Mouse (Mus musculus): Measurements from ENCODE around the gene Nus1.

- TF ChIP-seq POLR2A (IDR thresholded peaks at IDR 0.05; ENCODE audit: insufficient read length, low read depth): no peak
- TF ChIP-seq USF1 (IDR thresholded peaks at IDR 0.05; ENCODE audit: low read depth): no peak
- no peak for TF ChIP-seq POLR2AphosphoS2 (IDR thresholded peaks at IDR 0.05; ENCODE audit: insufficient read length, low read depth)
- no peak for TF ChIP-seq MYOD1 (IDR thresholded peaks at IDR 0.05; ENCODE audit: control insufficient read depth in 1 of 3, insufficient read length in 2 of 3, low read depth in 2 of 3)
- no peak for TF ChIP-seq MYOG (IDR thresholded peaks at IDR 0.05; ENCODE audit: control insufficient read depth in 1 of 3, insufficient read depth in 1 of 3, insufficient read length in 2 of 3, low read depth in 2 of 3)
- no peak for TF ChIP-seq TCF12 (IDR thresholded peaks at IDR 0.05; ENCODE audit: insufficient read depth, poor library complexity, severe bottlenecking)
- no peak for TF ChIP-seq MAX (IDR thresholded peaks at IDR 0.05; ENCODE audit: low read depth)
Observed at GRCm38 (mm10) chr10:52415020-52415419, 2.3 kb upstream of the Nus1 start.
